Mouse (Mus musculus): ENCODE data around the gene Prkar1b. TPM values are rescaled to one million over a fixed set of nuclear protein-coding genes. Genes with fewer than 3 reads are reported as not detected.

The Prkar1b gene
- polyA plus RNA-seq, 1 experiment from 2014 or later = 368 TPM

DNA sequence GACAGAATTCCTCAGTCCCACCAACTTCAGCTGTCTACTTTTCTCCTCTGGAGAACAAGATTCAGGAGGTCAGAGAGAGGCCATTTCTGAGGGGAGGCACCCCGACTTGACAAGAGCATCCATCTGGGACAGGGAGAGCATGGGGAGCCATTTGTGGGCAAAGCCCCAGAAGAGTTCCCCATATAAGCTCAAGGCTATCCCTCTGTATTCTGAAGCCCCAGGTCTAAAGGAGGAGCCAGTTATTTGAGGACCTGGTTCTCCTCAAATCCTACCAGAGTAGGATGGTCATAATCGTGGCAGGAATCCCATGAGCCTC, 30.9 kb downstream of the Prkar1b start:
- Histone ChIP-seq H3K4me3 (ENCODE audit: low read depth, low read length) (no peak overlapping the region), H3K9me3 (replicated peaks; ENCODE audit: control insufficient read depth, low read length, poor library complexity, severe bottlenecking) (no peaks in the 10 kb centered on the region), H3K27me3 (ENCODE audit: control insufficient read depth, insufficient read depth, low read depth, low read length) (no peaks in the 10 kb centered on the region), H3K4me1 (ENCODE audit: control insufficient read depth, insufficient read depth, low read length) (peaks cover 2% of the 10 kb centered on the region; the same call in 1 of the 2 replicates), H3K27ac (ENCODE audit: low read length) (no peak overlapping the region), H3K4me2 (ENCODE audit: low read length) (no peak overlapping the region), H3K36me3 (ENCODE audit: control insufficient read depth, insufficient read depth, low read length) (peaks cover 22% of the 10 kb centered on the region), H3K9ac (ENCODE audit: low read depth, low read length) (no peak overlapping the region)
- no peak for ATAC-seq
- 62% methylated on average over 2 of the region's 2 CpGs for WGBS

DNA sequence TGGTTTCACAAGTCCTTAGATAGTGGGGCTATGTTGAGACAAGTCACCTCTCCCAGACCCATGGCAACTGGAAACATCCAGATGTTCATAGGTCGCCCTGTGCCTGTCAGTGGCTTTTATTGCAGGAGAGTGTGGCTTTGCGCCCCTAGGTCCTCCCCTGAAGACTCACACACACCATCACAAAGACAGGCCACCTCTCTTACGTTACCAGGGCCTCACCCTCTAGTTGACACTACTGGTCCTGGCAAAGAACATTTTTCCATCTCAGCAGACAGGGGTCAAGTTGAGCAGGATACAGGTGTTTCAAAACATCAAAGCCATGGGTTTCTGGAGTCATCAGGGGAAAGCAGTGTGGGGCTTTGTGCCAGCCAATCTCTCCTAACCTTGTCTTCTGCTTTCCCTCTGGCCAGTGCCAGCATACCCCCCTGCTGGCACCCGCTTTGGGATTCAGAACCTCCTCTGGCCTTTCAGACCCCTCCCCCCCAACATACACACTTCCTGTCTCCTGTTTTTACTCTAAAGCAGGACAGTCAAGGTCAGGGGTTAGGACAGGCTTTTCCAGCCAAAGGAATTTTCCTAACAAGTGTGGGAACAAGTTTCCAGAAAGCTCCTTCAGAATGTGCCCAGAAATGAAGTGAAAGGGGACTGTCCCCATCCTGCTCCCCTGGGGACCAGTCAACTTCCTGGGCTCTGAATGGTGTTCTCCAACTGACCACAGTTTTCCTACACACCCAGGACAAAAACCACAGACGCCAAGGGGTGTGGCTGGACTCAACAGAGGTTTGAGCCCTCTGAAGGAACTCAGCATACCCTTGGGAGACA, 31.5 kb downstream of the Prkar1b start:
- Histone ChIP-seq H3K9ac (ENCODE audit: low read depth, low read length) (no peak overlapping the region), H3K27me3 (ENCODE audit: control insufficient read depth, insufficient read depth, low read depth, low read length) (no peaks in the 10 kb centered on the region), H3K36me3 (ENCODE audit: control insufficient read depth, insufficient read depth, low read length) (peaks cover 19% of the 10 kb centered on the region), H3K4me3 (ENCODE audit: low read depth, low read length) (no peak overlapping the region), H3K27ac (ENCODE audit: low read length) (no peak overlapping the region), H3K4me2 (ENCODE audit: low read length) (no peak overlapping the region), H3K4me1 (ENCODE audit: control insufficient read depth, insufficient read depth, low read length) (peaks cover 2% of the 10 kb centered on the region; the same call in 1 of the 2 replicates), H3K9me3 (replicated peaks; ENCODE audit: control insufficient read depth, low read length, poor library complexity, severe bottlenecking) (no peaks in the 10 kb centered on the region)
- no peak for ATAC-seq
- 80% methylated on average over 5 of the region's 5 CpGs for WGBS

DNA sequence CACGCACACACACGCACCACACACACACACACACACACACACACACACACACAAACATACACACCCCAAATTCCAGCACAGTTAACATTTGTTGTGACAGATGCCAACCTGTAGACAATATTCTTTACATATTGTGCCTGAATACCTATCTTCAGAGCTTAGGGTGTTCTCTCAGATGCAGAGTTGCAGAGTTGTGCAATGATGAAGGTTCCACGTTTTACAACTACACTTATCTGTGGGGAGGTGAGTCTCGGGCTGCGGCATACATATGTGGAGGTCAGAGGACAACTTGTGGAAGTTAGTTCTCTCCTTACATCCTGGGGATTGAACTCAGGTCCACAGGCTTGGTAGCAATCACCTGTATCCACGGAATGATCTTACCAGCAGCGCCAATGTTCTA, 34.3 kb downstream of the Prkar1b start:
- Histone ChIP-seq H3K27ac (ENCODE audit: low read length) (no peak overlapping the region), H3K9me3 (replicated peaks; ENCODE audit: control insufficient read depth, low read length, poor library complexity, severe bottlenecking) (no peaks in the 10 kb centered on the region), H3K4me2 (ENCODE audit: low read length) (no peak overlapping the region), H3K27me3 (ENCODE audit: control insufficient read depth, insufficient read depth, low read depth, low read length) (no peaks in the 10 kb centered on the region), H3K4me1 (ENCODE audit: control insufficient read depth, insufficient read depth, low read length) (peaks cover 9% of the 10 kb centered on the region; the same call in 1 of the 2 replicates), H3K9ac (ENCODE audit: low read depth, low read length) (no peak overlapping the region), H3K4me3 (ENCODE audit: low read depth, low read length) (no peak overlapping the region), H3K36me3 (ENCODE audit: control insufficient read depth, insufficient read depth, low read length) (peaks cover 11% of the 10 kb centered on the region; the same call in 1 of the 2 replicates)
- ATAC-seq = no peak
- WGBS = 94% methylated on average over 7 of the region's 7 CpGs

DNA sequence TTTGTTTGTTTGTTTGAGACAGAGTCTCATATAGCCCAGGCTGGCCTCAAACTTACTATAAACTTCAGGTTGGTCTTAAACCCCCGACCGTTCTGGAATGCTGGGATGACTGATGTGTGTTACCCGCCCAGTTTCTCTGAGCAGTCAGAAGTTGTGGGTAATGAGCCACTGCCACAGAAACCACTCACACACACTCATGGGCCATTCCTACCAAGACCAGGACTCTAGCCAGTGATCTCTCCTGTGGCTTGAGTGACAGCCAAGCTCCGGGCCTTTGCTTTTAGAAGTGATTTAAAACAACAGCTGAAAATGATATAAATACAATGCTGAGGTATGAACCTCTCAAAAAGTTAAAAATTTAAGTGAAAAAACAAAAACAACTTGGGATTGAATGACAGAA, 34.9 kb downstream of the Prkar1b start:
- WGBS = 90% methylated on average over 4 of the region's 4 CpGs
- Histone ChIP-seq H3K27ac (ENCODE audit: low read length) (no peak overlapping the region), H3K4me1 (ENCODE audit: control insufficient read depth, insufficient read depth, low read length) (peaks cover 9% of the 10 kb centered on the region; the same call in 1 of the 2 replicates), H3K9ac (ENCODE audit: low read depth, low read length) (no peak overlapping the region), H3K36me3 (ENCODE audit: control insufficient read depth, insufficient read depth, low read length) (peaks cover 11% of the 10 kb centered on the region; the same call in 1 of the 2 replicates), H3K4me2 (ENCODE audit: low read length) (no peak overlapping the region), H3K27me3 (ENCODE audit: control insufficient read depth, insufficient read depth, low read depth, low read length) (no peaks in the 10 kb centered on the region), H3K4me3 (ENCODE audit: low read depth, low read length) (no peak overlapping the region), H3K9me3 (replicated peaks; ENCODE audit: control insufficient read depth, low read length, poor library complexity, severe bottlenecking) (no peaks in the 10 kb centered on the region)
- ATAC-seq = no peak

DNA sequence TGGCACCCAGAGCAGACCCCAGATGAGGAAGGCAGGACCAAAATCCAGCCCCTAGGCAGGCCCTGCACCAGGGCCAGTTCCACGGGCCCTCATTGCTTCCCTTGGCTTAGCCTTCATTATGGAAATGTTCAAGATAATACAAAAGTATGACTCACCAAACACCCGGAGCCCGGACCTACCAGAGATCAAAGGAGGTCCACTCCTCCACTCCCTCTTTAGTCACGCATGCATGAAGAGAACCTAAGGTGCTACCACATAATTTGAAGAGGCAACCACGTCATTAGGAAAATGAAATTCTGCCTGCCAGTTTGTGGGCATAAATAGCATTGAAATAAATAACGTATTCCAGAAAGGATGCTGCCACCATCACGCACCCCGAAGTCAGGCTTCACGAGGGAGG, 37.4 kb downstream of the Prkar1b start:
- Histone ChIP-seq H3K9ac (ENCODE audit: low read depth, low read length) (no peak overlapping the region), H3K27me3 (ENCODE audit: control insufficient read depth, insufficient read depth, low read depth, low read length) (no peaks in the 10 kb centered on the region), H3K9me3 (replicated peaks; ENCODE audit: control insufficient read depth, low read length, poor library complexity, severe bottlenecking) (no peaks in the 10 kb centered on the region), H3K4me2 (ENCODE audit: low read length) (no peak overlapping the region), H3K4me1 (ENCODE audit: control insufficient read depth, insufficient read depth, low read length) (peaks cover 9% of the 10 kb centered on the region; the same call in 1 of the 2 replicates), H3K36me3 (ENCODE audit: control insufficient read depth, insufficient read depth, low read length) (peaks cover 17% of the 10 kb centered on the region), H3K4me3 (ENCODE audit: low read depth, low read length) (no peak overlapping the region), H3K27ac (ENCODE audit: low read length) (no peak overlapping the region)
- ATAC-seq = no peak
- WGBS = 59% methylated on average over 9 of the region's 9 CpGs

DNA sequence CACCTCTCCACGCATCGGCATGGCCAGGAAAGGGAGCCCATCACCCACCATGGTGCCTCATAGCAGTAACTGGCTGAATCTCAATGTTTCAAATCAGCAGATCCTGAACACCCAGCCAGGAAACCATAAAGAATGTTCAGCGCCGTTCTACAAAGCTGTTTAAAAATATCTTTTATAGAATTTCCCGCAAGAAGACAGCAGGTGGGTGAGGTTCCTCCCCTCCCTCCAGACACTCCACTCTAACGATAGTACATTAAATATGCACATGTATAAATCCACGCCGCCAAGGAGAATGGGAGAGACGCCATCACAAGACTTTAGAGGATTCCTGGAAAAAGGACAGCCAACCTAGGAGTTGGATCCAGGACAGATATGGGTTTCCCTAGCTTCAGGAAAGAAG, 37.8 kb downstream of the Prkar1b start:
- ATAC-seq = no peak
- Histone ChIP-seq H3K4me1 (ENCODE audit: control insufficient read depth, insufficient read depth, low read length) (peaks cover 9% of the 10 kb centered on the region; the same call in 1 of the 2 replicates), H3K36me3 (ENCODE audit: control insufficient read depth, insufficient read depth, low read length) (peaks cover 17% of the 10 kb centered on the region), H3K9me3 (replicated peaks; ENCODE audit: control insufficient read depth, low read length, poor library complexity, severe bottlenecking) (no peaks in the 10 kb centered on the region), H3K27me3 (ENCODE audit: control insufficient read depth, insufficient read depth, low read depth, low read length) (no peaks in the 10 kb centered on the region), H3K4me2 (ENCODE audit: low read length) (no peak overlapping the region), H3K9ac (ENCODE audit: low read depth, low read length) (no peak overlapping the region), H3K4me3 (ENCODE audit: low read depth, low read length) (no peak overlapping the region), H3K27ac (ENCODE audit: low read length) (no peak overlapping the region)
- 55% methylated on average over 9 of the region's 9 CpGs for WGBS

DNA sequence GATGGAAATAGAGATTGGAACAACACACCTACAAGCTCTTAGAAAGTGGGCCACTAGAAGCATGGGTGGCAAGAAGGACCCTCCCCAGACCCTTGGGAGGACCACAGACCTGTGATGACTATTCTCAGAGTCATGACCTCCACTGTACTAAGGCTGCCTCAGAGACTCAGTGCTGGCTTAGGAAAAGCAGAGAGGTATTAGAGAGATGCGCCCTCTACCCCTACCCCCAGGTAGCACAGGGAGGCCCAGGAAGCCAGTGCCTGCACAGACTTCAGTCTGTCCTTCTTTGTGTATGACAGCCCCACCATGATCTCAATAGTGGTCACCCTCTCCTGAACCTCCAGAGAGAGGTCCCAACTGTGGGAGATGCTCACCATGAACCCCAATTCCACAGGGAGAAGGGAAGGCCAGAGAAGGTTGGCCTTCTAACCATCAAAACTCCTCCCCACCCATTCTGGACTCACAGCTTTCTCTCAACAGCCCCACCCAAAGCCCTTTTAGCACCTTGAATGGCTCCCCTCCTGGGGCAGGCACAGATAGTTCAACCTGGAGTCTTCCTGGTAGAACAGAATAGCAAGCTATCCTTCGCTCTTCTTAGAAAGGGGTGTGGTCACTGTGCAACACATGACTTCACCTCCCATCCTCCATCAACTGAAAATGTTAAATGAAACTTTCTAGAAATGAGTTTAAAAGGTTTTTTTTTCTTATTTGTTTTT, 39.5 kb downstream of the Prkar1b start:
- Histone ChIP-seq H3K9me3 (replicated peaks; ENCODE audit: control insufficient read depth, low read length, poor library complexity, severe bottlenecking) (no peaks in the 10 kb centered on the region), H3K9ac (ENCODE audit: low read depth, low read length) (no peak overlapping the region), H3K4me3 (ENCODE audit: low read depth, low read length) (no peak overlapping the region), H3K27me3 (ENCODE audit: control insufficient read depth, insufficient read depth, low read depth, low read length) (no peaks in the 10 kb centered on the region), H3K4me1 (ENCODE audit: control insufficient read depth, insufficient read depth, low read length) (peaks cover 9% of the 10 kb centered on the region; the same call in 1 of the 2 replicates), H3K4me2 (ENCODE audit: low read length) (no peak overlapping the region), H3K27ac (ENCODE audit: low read length) (no peak overlapping the region), H3K36me3 (ENCODE audit: control insufficient read depth, insufficient read depth, low read length) (peaks cover 18% of the 10 kb centered on the region)
- no peak for ATAC-seq
- WGBS = 84% methylated on average over 2 of the region's 2 CpGs

DNA sequence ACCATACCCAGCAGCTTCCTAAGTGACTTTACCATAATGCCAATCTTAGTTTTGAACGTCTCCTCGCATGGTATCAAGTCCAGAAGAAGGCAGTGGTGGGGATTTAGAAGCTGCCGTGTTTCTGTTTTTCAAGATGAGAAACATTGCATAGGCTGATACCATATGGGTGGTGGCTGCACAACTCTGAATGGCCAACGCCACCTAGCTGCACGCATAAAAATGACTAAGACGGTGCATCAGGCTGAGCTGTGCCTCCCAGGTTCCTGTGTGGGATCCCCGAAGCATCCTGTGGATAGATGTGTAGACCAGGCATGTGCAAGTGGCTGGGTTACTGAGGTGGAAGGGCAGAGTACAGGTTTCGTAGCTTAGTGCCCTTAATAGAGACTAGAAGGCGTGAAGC, 42.0 kb downstream of the Prkar1b start:
- WGBS = 77% methylated on average over 9 of the region's 9 CpGs
- ATAC-seq = no peak
- H3K36me3 ChIP-seq (ENCODE audit: control insufficient read depth, insufficient read depth, low read length) = peaks cover 18% of the 10 kb centered on the region

DNA sequence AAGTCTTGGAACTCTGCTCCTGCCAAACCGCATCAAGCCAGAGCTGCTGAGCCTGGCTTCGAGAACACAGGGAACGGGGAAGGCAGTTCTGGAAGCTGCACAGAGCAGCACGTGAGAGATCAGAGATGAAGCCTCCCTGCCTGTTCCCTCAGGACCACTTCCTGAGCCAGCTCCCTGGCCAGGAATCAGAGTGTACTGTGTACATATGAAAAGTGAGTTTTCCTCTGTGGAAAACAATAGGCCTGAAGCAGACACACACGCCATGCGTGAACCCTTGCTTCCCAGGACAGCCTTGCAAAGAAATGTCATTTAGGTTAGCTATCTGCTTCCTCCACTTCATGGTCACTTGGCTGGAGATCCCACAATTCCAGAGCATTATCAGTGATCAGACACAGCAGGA, 48.0 kb downstream of the Prkar1b start:
- 68% methylated on average over 6 of the region's 6 CpGs for whole genome bisulfite sequencing
- no peak overlapping the region for H3K4me3 ChIP-seq (ENCODE audit: low read depth, low read length)
- H3K9me3 ChIP-seq (replicated peaks; ENCODE audit: control insufficient read depth, low read length, poor library complexity, severe bottlenecking) = no peaks in the 10 kb centered on the region
- H3K4me2 ChIP-seq (ENCODE audit: low read length) = no peak overlapping the region
- no peak overlapping the region for H3K9ac ChIP-seq (ENCODE audit: low read depth, low read length)
- no peak for ATAC-seq
- peaks cover 17% of the 10 kb centered on the region for H3K4me1 ChIP-seq (ENCODE audit: control insufficient read depth, insufficient read depth, low read length)
- no peak overlapping the region for H3K27ac ChIP-seq (ENCODE audit: low read length)
- H3K27me3 ChIP-seq (ENCODE audit: control insufficient read depth, insufficient read depth, low read depth, low read length) = no peaks in the 10 kb centered on the region
- H3K36me3 ChIP-seq (ENCODE audit: control insufficient read depth, insufficient read depth, low read length) = peaks cover 9% of the 10 kb centered on the region

More for the DNA sequence above, 42.0 kb downstream of the Prkar1b start:
- no peak overlapping the region for H3K4me3 ChIP-seq (ENCODE audit: low read depth, low read length)
- H3K9ac ChIP-seq (ENCODE audit: low read depth, low read length) = no peak overlapping the region
- no peak overlapping the region for H3K4me2 ChIP-seq (ENCODE audit: low read length)
- no peaks in the 10 kb centered on the region for H3K9me3 ChIP-seq (replicated peaks; ENCODE audit: control insufficient read depth, low read length, poor library complexity, severe bottlenecking)
- no peaks in the 10 kb centered on the region for H3K27me3 ChIP-seq (ENCODE audit: control insufficient read depth, insufficient read depth, low read depth, low read length)
- H3K4me1 ChIP-seq (ENCODE audit: control insufficient read depth, insufficient read depth, low read length) = peaks cover 7% of the 10 kb centered on the region; the same call in 1 of the 2 replicates
- no peak overlapping the region for H3K27ac ChIP-seq (ENCODE audit: low read length)
